Mouse (Mus musculus): ENCODE data around the gene Atg2b. TPM values are rescaled to one million over a fixed set of nuclear protein-coding genes. Genes with fewer than 3 reads are reported as not detected.
A peak's percentile ranks its signal among the peaks of the same experiment; 100 is the strongest.

Atg2b gene
- polyA plus RNA-seq, 1 experiment from 2014 or later: 13.6 TPM

DNA sequence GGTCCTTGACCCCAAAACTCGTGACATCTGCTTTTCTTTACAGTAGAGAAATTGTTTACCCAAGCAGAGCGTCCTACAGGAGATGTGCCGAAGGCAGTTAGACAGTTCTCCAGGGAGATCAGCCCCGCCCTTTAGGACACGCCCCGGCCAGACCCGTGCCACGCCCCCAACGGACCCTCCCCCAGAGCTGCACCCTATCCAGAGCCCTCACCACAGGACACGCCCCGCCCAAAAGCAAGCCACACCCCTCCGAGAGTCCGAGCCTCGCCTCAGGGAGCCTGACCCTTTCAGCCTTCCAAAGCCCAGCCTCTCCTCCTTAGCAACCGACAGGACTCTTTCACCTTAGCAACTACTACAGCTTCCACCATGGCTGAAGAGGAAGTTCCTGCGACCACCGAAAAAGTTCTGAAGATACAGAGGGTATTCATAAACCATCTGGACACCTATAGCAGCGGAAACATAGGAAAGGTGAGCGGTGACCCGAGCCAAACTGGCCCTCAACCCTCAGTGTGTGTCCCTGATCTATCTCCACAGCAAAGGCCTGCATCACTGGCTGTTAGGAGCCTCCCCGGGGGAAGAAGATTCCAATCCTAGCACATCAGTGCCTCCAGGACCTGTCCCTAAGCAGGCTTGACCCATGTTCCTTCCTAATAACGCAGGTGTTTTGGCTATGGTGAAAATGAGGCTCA, 20.9 kb upstream of the Atg2b start, which contains the start of gene Ak7:
Ak7 (plus strand) TSS at position 178 of the 689 bp plus-strand sequence.
- WGBS: 12% methylated on average over 22 of the region's 22 CpGs
- H3K36me3 ChIP-seq: peaks cover 11% of the 10 kb centered on the region
- no peaks in the 10 kb centered on the region for H3K27me3 ChIP-seq
- ATAC-seq (ENCODE audit: insufficient number of reproducible peaks, low FRiP score, low TSS enrichment, low read depth): peak; percentile 61; the same call in 1 of the 2 replicates
- H3K4me2 ChIP-seq: peak within 1 kb of the TSS; percentile 36
- H3K9me3 ChIP-seq: no peaks in the 10 kb centered on the region
- H3K27ac ChIP-seq: no peak within 1 kb of the TSS
- peak within 1 kb of the TSS; percentile 10; the same call in 1 of the 2 replicates for H3K4me3 ChIP-seq
- H3K4me1 ChIP-seq: peaks cover 6% of the 10 kb centered on the region
- no peak within 1 kb of the TSS for H3K9ac ChIP-seq

- H3K27me3 ChIP-seq: no peaks in the 10 kb centered on the region
- H3K4me3 ChIP-seq: no peak overlapping the region
- H3K36me3 ChIP-seq: peaks cover 22% of the 10 kb centered on the region
- peaks cover 1% of the 10 kb centered on the region for H3K4me1 ChIP-seq
- H3K9ac ChIP-seq: no peak overlapping the region
- no peak overlapping the region for H3K27ac ChIP-seq
- no peaks in the 10 kb centered on the region for H3K9me3 ChIP-seq
- 91% methylated on average over 12 of the region's 12 CpGs for WGBS
- ATAC-seq (ENCODE audit: insufficient number of reproducible peaks, low FRiP score, low TSS enrichment, low read depth): no peak
- H3K4me2 ChIP-seq: no peak overlapping the region
Observed at GRCm38 (mm10) chr12:105700433-105700832, 15.4 kb upstream of the Atg2b start.

GRCm38 (mm10) chr12:105697104-105697780, 12.2 kb upstream of the Atg2b start:
- ATAC-seq (ENCODE audit: insufficient number of reproducible peaks, low FRiP score, low TSS enrichment, low read depth): no peak
- no peak overlapping the region for H3K4me2 ChIP-seq
- WGBS: 84% methylated on average over 8 of the region's 8 CpGs
- no peak overlapping the region for H3K9ac ChIP-seq
- no peaks in the 10 kb centered on the region for H3K27me3 ChIP-seq
- no peaks in the 10 kb centered on the region for H3K4me1 ChIP-seq
- H3K9me3 ChIP-seq: no peaks in the 10 kb centered on the region
- H3K4me3 ChIP-seq: no peak overlapping the region
- H3K36me3 ChIP-seq: peaks cover 34% of the 10 kb centered on the region
- no peak overlapping the region for H3K27ac ChIP-seq

DNA sequence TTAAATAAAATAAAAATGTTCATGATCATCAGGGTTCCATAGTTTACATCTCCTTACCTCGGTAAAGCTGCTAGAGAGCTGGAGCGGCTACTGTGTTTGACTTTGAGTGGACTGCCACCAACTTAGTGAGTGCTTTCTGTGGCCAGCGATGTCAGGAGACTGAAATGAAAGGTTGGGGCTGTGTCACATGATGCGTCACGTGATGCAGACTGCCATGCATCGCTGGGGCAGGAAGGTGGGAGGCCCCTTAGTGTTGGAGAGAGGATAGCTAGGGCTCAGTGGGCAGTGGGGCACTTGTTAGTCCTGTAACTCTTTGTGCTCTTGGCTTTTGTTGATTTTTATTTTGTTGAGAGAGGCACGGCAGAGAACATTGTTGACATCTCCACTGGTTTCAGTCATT, 10.8 kb upstream of the Atg2b start:
- H3K4me1 ChIP-seq: no peaks in the 10 kb centered on the region
- no peaks in the 10 kb centered on the region for H3K27me3 ChIP-seq
- no peaks in the 10 kb centered on the region for H3K9me3 ChIP-seq
- no peak for ATAC-seq (ENCODE audit: insufficient number of reproducible peaks, low FRiP score, low TSS enrichment, low read depth)
- peaks cover 29% of the 10 kb centered on the region for H3K36me3 ChIP-seq
- no peak overlapping the region for H3K27ac ChIP-seq
- no peak overlapping the region for H3K9ac ChIP-seq
- H3K4me2 ChIP-seq: no peak overlapping the region
- WGBS: 87% methylated on average over 7 of the region's 7 CpGs
- H3K4me3 ChIP-seq: no peak overlapping the region

DNA sequence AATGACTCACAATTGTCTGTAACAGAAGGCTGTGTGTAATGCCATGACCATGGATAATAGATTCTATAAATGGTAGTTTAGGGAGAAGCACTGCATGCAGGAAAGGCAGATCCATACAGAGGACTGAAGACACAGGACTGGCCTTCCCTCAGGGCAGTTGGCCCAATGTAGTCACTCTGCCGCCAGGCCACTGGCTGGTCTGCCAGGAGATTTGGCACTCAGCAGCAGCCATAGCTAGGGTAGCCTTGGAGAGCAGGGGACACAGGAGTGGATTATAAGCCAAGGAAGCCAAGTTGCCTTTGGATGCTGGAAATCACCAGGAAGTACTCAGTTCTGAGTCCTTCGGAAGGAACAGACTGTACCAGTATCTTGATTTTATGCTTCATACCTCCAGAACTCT, 9.0 kb upstream of the Atg2b start:
- no peak for ATAC-seq (ENCODE audit: insufficient number of reproducible peaks, low FRiP score, low TSS enrichment, low read depth)
- Histone ChIP-seq H3K4me2 (no peak overlapping the region), H3K4me1 (no peaks in the 10 kb centered on the region), H3K36me3 (peaks cover 36% of the 10 kb centered on the region), H3K4me3 (no peak overlapping the region), H3K9ac (no peak overlapping the region), H3K27me3 (no peaks in the 10 kb centered on the region), H3K27ac (no peak overlapping the region), H3K9me3 (no peaks in the 10 kb centered on the region)
- 97% methylated on average over 2 of the region's 2 CpGs for whole genome bisulfite sequencing

GRCm38 (mm10) chr12:105689435-105689834, 4.4 kb upstream of the Atg2b start:
- no peak overlapping the region for H3K9ac ChIP-seq
- no peaks in the 10 kb centered on the region for H3K9me3 ChIP-seq
- no peak overlapping the region for H3K4me2 ChIP-seq
- H3K27ac ChIP-seq: no peak overlapping the region
- H3K36me3 ChIP-seq: peaks cover 37% of the 10 kb centered on the region
- 89% methylated on average over 13 of the region's 13 CpGs for WGBS
- no peaks in the 10 kb centered on the region for H3K27me3 ChIP-seq
- no peak overlapping the region for H3K4me3 ChIP-seq
- ATAC-seq (ENCODE audit: insufficient number of reproducible peaks, low FRiP score, low TSS enrichment, low read depth): no peak
- peaks cover 11% of the 10 kb centered on the region for H3K4me1 ChIP-seq

DNA sequence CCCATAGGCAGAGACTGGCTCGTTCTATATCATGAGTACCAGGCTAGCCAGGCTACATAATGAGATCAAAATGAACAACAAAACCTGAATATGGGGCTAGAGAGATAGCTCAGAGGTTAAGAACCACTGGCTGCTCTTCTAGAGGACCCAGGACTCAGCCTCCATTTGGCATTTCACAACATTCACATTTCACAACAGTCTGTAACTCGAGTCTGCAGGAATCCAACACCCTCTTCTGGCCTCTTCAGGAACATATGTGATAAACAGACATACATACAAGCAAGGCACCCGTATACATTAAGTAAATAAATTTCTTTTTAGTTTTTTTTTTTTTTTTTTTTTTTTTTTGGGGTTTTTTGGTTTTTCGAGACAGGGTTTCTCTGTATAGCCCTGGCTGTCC, 3.5 kb upstream of the Atg2b start:
- 80% methylated on average over 4 of the region's 4 CpGs for WGBS
- Histone ChIP-seq H3K4me3 (no peak overlapping the region), H3K27ac (no peak overlapping the region), H3K36me3 (peaks cover 31% of the 10 kb centered on the region), H3K4me1 (peaks cover 16% of the 10 kb centered on the region), H3K4me2 (no peak overlapping the region), H3K9me3 (no peaks in the 10 kb centered on the region), H3K9ac (no peak overlapping the region), H3K27me3 (no peaks in the 10 kb centered on the region)
- ATAC-seq (ENCODE audit: insufficient number of reproducible peaks, low FRiP score, low TSS enrichment, low read depth): no peak

DNA sequence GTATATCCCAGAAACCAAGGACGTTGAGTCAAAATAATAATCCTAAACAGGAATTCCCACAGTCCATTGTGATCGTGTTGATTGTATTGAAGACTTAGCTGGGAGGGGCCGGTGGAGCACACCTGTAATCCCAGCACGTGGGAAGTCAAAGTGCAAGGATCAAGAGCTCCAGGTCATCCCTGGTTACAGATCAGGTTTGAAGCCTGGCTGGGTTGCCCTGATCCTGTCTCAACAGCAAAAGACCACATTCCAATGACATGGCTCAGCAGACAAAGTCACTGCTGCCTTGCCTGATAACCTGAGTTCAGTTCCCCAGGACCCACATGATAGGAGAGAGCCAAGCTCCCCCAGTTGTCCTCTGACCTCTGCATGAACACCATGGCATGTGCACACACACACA, 2.4 kb upstream of the Atg2b start:
- no peak overlapping the region for H3K4me3 ChIP-seq
- peaks cover 25% of the 10 kb centered on the region for H3K4me1 ChIP-seq
- no peaks in the 10 kb centered on the region for H3K27me3 ChIP-seq
- ATAC-seq (ENCODE audit: insufficient number of reproducible peaks, low FRiP score, low TSS enrichment, low read depth): no peak
- no peak overlapping the region for H3K4me2 ChIP-seq
- H3K36me3 ChIP-seq: peaks cover 26% of the 10 kb centered on the region
- H3K9me3 ChIP-seq: no peaks in the 10 kb centered on the region
- 80% methylated on average over 4 of the region's 4 CpGs for WGBS
- H3K27ac ChIP-seq: no peak overlapping the region
- H3K9ac ChIP-seq: no peak overlapping the region

- no peaks in the 10 kb centered on the region for H3K9me3 ChIP-seq
- H3K4me1 ChIP-seq: peaks cover 25% of the 10 kb centered on the region
- no peak for ATAC-seq (ENCODE audit: insufficient number of reproducible peaks, low FRiP score, low TSS enrichment, low read depth)
- WGBS: 86% methylated on average over 3 of the region's 3 CpGs
- peaks cover 22% of the 10 kb centered on the region for H3K36me3 ChIP-seq
- peak overlapping the region; percentile 86; the same call in 1 of the 2 replicates for H3K4me3 ChIP-seq
- no peak overlapping the region for H3K27ac ChIP-seq
- no peaks in the 10 kb centered on the region for H3K27me3 ChIP-seq
- H3K9ac ChIP-seq: no peak overlapping the region
- H3K4me2 ChIP-seq: no peak overlapping the region
Observed at GRCm38 (mm10) chr12:105686791-105687190, 1.8 kb upstream of the Atg2b start.

- Histone ChIP-seq H3K36me3 (peaks cover 2% of the 10 kb centered on the region; the same call in 1 of the 2 replicates), H3K9me3 (no peaks in the 10 kb centered on the region), H3K4me3 (peak within 1 kb of the TSS; percentile 86), H3K4me2 (peak within 1 kb of the TSS; percentile 76), H3K4me1 (peaks cover 27% of the 10 kb centered on the region), H3K27ac (peak within 1 kb of the TSS; percentile 92), H3K27me3 (no peaks in the 10 kb centered on the region), H3K9ac (peak within 1 kb of the TSS; percentile 95)
- under 1% methylated on average over 40 of the region's 41 CpGs for WGBS
- ATAC-seq (ENCODE audit: insufficient number of reproducible peaks, low FRiP score, low TSS enrichment, low read depth): no peak
Observed at GRCm38 (mm10) chr12:105683933-105684901, 794 bp downstream of the Atg2b start, which contains the start of gene Gskip. Gene Gskip, plus strand, starts transcription at chr12:105684829.

GRCm38 (mm10) chr12:105678762-105679161, 6.2 kb downstream of the Atg2b start:
- no peak overlapping the region for H3K4me3 ChIP-seq
- no peak overlapping the region for H3K9ac ChIP-seq
- H3K36me3 ChIP-seq: peaks cover 24% of the 10 kb centered on the region
- H3K4me2 ChIP-seq: no peak overlapping the region
- 75% methylated on average over 3 of the region's 3 CpGs for WGBS
- ATAC-seq (ENCODE audit: insufficient number of reproducible peaks, low FRiP score, low TSS enrichment, low read depth): no peak
- H3K4me1 ChIP-seq: peaks cover 13% of the 10 kb centered on the region
- no peaks in the 10 kb centered on the region for H3K9me3 ChIP-seq
- H3K27ac ChIP-seq: no peak overlapping the region
- no peaks in the 10 kb centered on the region for H3K27me3 ChIP-seq
